Mouse (Mus musculus): ENCODE measurements around the gene Gm21992.
A peak's percentile ranks its signal among the peaks of the same experiment; 100 is the strongest.

The Gm21992 gene

GRCm38 (mm10) chr19:4744026-4744425 is 67.4 kb downstream of the Gm21992 start:
- Histone ChIP-seq H3K36me3 (ENCODE audit: insufficient read depth, low read length) (peaks cover 87% of the 10 kb centered on the region), H3K27me3 (ENCODE audit: insufficient read depth, low read length) (0 out of 2 replicates have a peak, but pooled peaks cover 2% of the 10 kb centered on the region)
- TF ChIP-seq CTCF (conservative IDR thresholded peaks at IDR 0.05; ENCODE audit: low read length) (no peak), NANOG (IDR thresholded peaks at IDR 0.05; ENCODE audit: borderline replicate concordance, low read length) (no peak), POU5F1 (IDR thresholded peaks at IDR 0.05; ENCODE audit: borderline replicate concordance, low read length) (no peak)

GRCm38 (mm10) chr19:4743524-4743923 is 67.9 kb downstream of the Gm21992 start:
- Histone ChIP-seq H3K27me3 (ENCODE audit: insufficient read depth, low read length) (0 out of 2 replicates have a peak, but pooled peaks cover 2% of the 10 kb centered on the region), H3K4me3 (replicated peaks; ENCODE audit: low read length) (no peak overlapping the region), H3K4me1 (replicated peaks; ENCODE audit: low read depth, low read length) (no peaks in the 10 kb centered on the region), H3K36me3 (ENCODE audit: insufficient read depth, low read length) (peaks cover 83% of the 10 kb centered on the region), H3K9me3 (ENCODE audit: low read length) (no peaks in the 10 kb centered on the region)
- TF ChIP-seq POU5F1 (IDR thresholded peaks at IDR 0.05; ENCODE audit: borderline replicate concordance, low read length) (no peak), CTCF (conservative IDR thresholded peaks at IDR 0.05; ENCODE audit: low read length) (peak; percentile 37; the same call in 1 of the 2 replicates)

More at GRCm38 (mm10) chr19:4744026-4744425, 67.4 kb downstream of the Gm21992 start:
- H3K9me3 ChIP-seq (ENCODE audit: low read length) = no peaks in the 10 kb centered on the region
- peaks cover 5% of the 10 kb centered on the region for H3K4me1 ChIP-seq (replicated peaks; ENCODE audit: low read depth, low read length)
- H3K4me3 ChIP-seq (replicated peaks; ENCODE audit: low read length) = no peak overlapping the region

GRCm38 (mm10) chr19:4742229-4742628 is 69.2 kb downstream of the Gm21992 start:
- H3K27me3 ChIP-seq (ENCODE audit: insufficient read depth, low read length) = peaks cover 12% of the 10 kb centered on the region; the same call in 1 of the 2 replicates

GRCm38 (mm10) chr19:4741482-4741881 is 69.9 kb downstream of the Gm21992 start:
- Histone ChIP-seq H3K4me3 (replicated peaks; ENCODE audit: low read length) (no peak overlapping the region), H3K36me3 (ENCODE audit: insufficient read depth, low read length) (peaks cover 62% of the 10 kb centered on the region), H3K27me3 (ENCODE audit: insufficient read depth, low read length) (peaks cover 16% of the 10 kb centered on the region; the same call in 1 of the 2 replicates), H3K9me3 (ENCODE audit: low read length) (no peaks in the 10 kb centered on the region), H3K4me1 (replicated peaks; ENCODE audit: low read depth, low read length) (peaks cover 11% of the 10 kb centered on the region)
- TF ChIP-seq POU5F1 (IDR thresholded peaks at IDR 0.05; ENCODE audit: borderline replicate concordance, low read length) (no peak), NANOG (IDR thresholded peaks at IDR 0.05; ENCODE audit: borderline replicate concordance, low read length) (no peak)

More at GRCm38 (mm10) chr19:4742229-4742628, 69.2 kb downstream of the Gm21992 start:
- H3K9me3 ChIP-seq (ENCODE audit: low read length) = no peaks in the 10 kb centered on the region
- peaks cover 11% of the 10 kb centered on the region for H3K4me1 ChIP-seq (replicated peaks; ENCODE audit: low read depth, low read length)
- H3K36me3 ChIP-seq (ENCODE audit: insufficient read depth, low read length) = peaks cover 70% of the 10 kb centered on the region
- TF ChIP-seq NANOG (IDR thresholded peaks at IDR 0.05; ENCODE audit: borderline replicate concordance, low read length) (no peak), POU5F1 (IDR thresholded peaks at IDR 0.05; ENCODE audit: borderline replicate concordance, low read length) (no peak), CTCF (conservative IDR thresholded peaks at IDR 0.05; ENCODE audit: low read length) (no peak)
- H3K4me3 ChIP-seq (replicated peaks; ENCODE audit: low read length) = no peak overlapping the region

- Histone ChIP-seq H3K4me1 (replicated peaks; ENCODE audit: low read depth, low read length) (peaks cover 11% of the 10 kb centered on the region), H3K27me3 (ENCODE audit: insufficient read depth, low read length) (peaks cover 16% of the 10 kb centered on the region; the same call in 1 of the 2 replicates), H3K9me3 (ENCODE audit: low read length) (no peaks in the 10 kb centered on the region), H3K36me3 (ENCODE audit: insufficient read depth, low read length) (peaks cover 46% of the 10 kb centered on the region), H3K4me3 (replicated peaks; ENCODE audit: low read length) (no peak overlapping the region)
- TF ChIP-seq POU5F1 (IDR thresholded peaks at IDR 0.05; ENCODE audit: borderline replicate concordance, low read length) (no peak), CTCF (conservative IDR thresholded peaks at IDR 0.05; ENCODE audit: low read length) (no peak), NANOG (IDR thresholded peaks at IDR 0.05; ENCODE audit: borderline replicate concordance, low read length) (no peak)
These were observed 71.7 kb downstream of the Gm21992 start for GRCm38 (mm10) chr19:4739762-4740161.

GRCm38 (mm10) chr19:4739053-4739452 is 72.4 kb downstream of the Gm21992 start:
- peaks cover 16% of the 10 kb centered on the region; the same call in 1 of the 2 replicates for H3K27me3 ChIP-seq (ENCODE audit: insufficient read depth, low read length)
- H3K4me1 ChIP-seq (replicated peaks; ENCODE audit: low read depth, low read length) = peaks cover 11% of the 10 kb centered on the region
- no peak for TF ChIP-seq NANOG (IDR thresholded peaks at IDR 0.05; ENCODE audit: borderline replicate concordance, low read length)
- no peak for TF ChIP-seq POU5F1 (IDR thresholded peaks at IDR 0.05; ENCODE audit: borderline replicate concordance, low read length)
- no peak for TF ChIP-seq CTCF (conservative IDR thresholded peaks at IDR 0.05; ENCODE audit: low read length)
- H3K9me3 ChIP-seq (ENCODE audit: low read length) = no peaks in the 10 kb centered on the region
- H3K36me3 ChIP-seq (ENCODE audit: insufficient read depth, low read length) = peaks cover 47% of the 10 kb centered on the region
- H3K4me3 ChIP-seq (replicated peaks; ENCODE audit: low read length) = no peak overlapping the region

GRCm38 (mm10) chr19:4737866-4738265 is 73.5 kb downstream of the Gm21992 start:
- TF ChIP-seq NANOG (IDR thresholded peaks at IDR 0.05; ENCODE audit: borderline replicate concordance, low read length) = no peak
- TF ChIP-seq POU5F1 (IDR thresholded peaks at IDR 0.05; ENCODE audit: borderline replicate concordance, low read length) = no peak
- TF ChIP-seq CTCF (conservative IDR thresholded peaks at IDR 0.05; ENCODE audit: low read length) = no peak
- H3K4me1 ChIP-seq (replicated peaks; ENCODE audit: low read depth, low read length) = peaks cover 19% of the 10 kb centered on the region
- H3K9me3 ChIP-seq (ENCODE audit: low read length) = no peaks in the 10 kb centered on the region
- peak overlapping the region; percentile 73 for H3K4me3 ChIP-seq (replicated peaks; ENCODE audit: low read length)
- H3K27me3 ChIP-seq (ENCODE audit: insufficient read depth, low read length) = peaks cover 20% of the 10 kb centered on the region; the same call in 1 of the 2 replicates
- peaks cover 50% of the 10 kb centered on the region for H3K36me3 ChIP-seq (ENCODE audit: insufficient read depth, low read length)

- peaks cover 30% of the 10 kb centered on the region for H3K4me1 ChIP-seq (replicated peaks; ENCODE audit: low read depth, low read length)
- H3K4me3 ChIP-seq (replicated peaks; ENCODE audit: low read length) = no peak overlapping the region
- H3K27me3 ChIP-seq (ENCODE audit: insufficient read depth, low read length) = peaks cover 31% of the 10 kb centered on the region
- H3K36me3 ChIP-seq (ENCODE audit: insufficient read depth, low read length) = peaks cover 27% of the 10 kb centered on the region
- no peak for TF ChIP-seq POU5F1 (IDR thresholded peaks at IDR 0.05; ENCODE audit: borderline replicate concordance, low read length)
- TF ChIP-seq NANOG (IDR thresholded peaks at IDR 0.05; ENCODE audit: borderline replicate concordance, low read length) = no peak
- TF ChIP-seq CTCF (conservative IDR thresholded peaks at IDR 0.05; ENCODE audit: low read length) = no peak
- H3K9me3 ChIP-seq (ENCODE audit: low read length) = no peaks in the 10 kb centered on the region
These were observed 78.4 kb downstream of the Gm21992 start for GRCm38 (mm10) chr19:4733052-4733451.

- Histone ChIP-seq H3K36me3 (ENCODE audit: insufficient read depth, low read length) (peaks cover 31% of the 10 kb centered on the region), H3K4me1 (replicated peaks; ENCODE audit: low read depth, low read length) (peaks cover 41% of the 10 kb centered on the region), H3K4me3 (replicated peaks; ENCODE audit: low read length) (no peak overlapping the region), H3K9me3 (ENCODE audit: low read length) (no peaks in the 10 kb centered on the region), H3K27me3 (ENCODE audit: insufficient read depth, low read length) (peaks cover 19% of the 10 kb centered on the region)
- no peak for TF ChIP-seq CTCF (conservative IDR thresholded peaks at IDR 0.05; ENCODE audit: low read length)
- TF ChIP-seq NANOG (IDR thresholded peaks at IDR 0.05; ENCODE audit: borderline replicate concordance, low read length) = no peak
These were observed 82.2 kb downstream of the Gm21992 start for GRCm38 (mm10) chr19:4729186-4729585.
